Mouse (Mus musculus): Measurements from ENCODE around the gene Cda. TPM values are rescaled to one million over a fixed set of nuclear protein-coding genes. Genes with fewer than 3 reads are reported as not detected.

The Cda gene
- polyA plus RNA-seq (2015; fragmentation: Nextera tagmentation; extraction: Ambion mirVana), result 7.3 and 10.3 TPM in 2 replicates

- no peaks in the 10 kb centered on the region for H3K9me3 ChIP-seq (replicated peaks; ENCODE audit: control insufficient read depth, low read length)
- H3K36me3 ChIP-seq (ENCODE audit: control insufficient read depth, insufficient read depth), result no peaks in the 10 kb centered on the region
- H3K4me1 ChIP-seq (ENCODE audit: control insufficient read depth, insufficient read depth, low read length), result peaks cover 13% of the 10 kb centered on the region
- H3K4me2 ChIP-seq (ENCODE audit: low read depth, low read length), result peak within 1 kb of the TSS; percentile 85
- peaks cover 2% of the 10 kb centered on the region; the same call in 1 of the 2 replicates for H3K27me3 ChIP-seq (ENCODE audit: control insufficient read depth, insufficient read depth, low read length)
- H3K4me3 ChIP-seq (ENCODE audit: low read length), result peak within 1 kb of the TSS; percentile 56
- ATAC-seq (replicated peaks; ENCODE audit: extremely low read depth, insufficient read depth, low FRiP score), result peak; percentile 92
- peak within 1 kb of the TSS; percentile 54 for H3K27ac ChIP-seq (ENCODE audit: low read length)
- 5% methylated on average over 34 of the region's 34 CpGs for WGBS
- peak within 1 kb of the TSS; percentile 72 for H3K9ac ChIP-seq (ENCODE audit: low read length)
Measured at GRCm38 (mm10) chr4:138367641-138368497, at the start of gene Cda. TSS of gene Cda (minus strand) at chr4:138367992.

- H3K4me3 ChIP-seq (ENCODE audit: low read length), result no peak overlapping the region
- peaks cover 23% of the 10 kb centered on the region for H3K27me3 ChIP-seq (ENCODE audit: control insufficient read depth, insufficient read depth, low read length)
- no peak overlapping the region for H3K4me2 ChIP-seq (ENCODE audit: low read depth, low read length)
- H3K9ac ChIP-seq (ENCODE audit: low read length), result no peak overlapping the region
- no peaks in the 10 kb centered on the region for H3K9me3 ChIP-seq (replicated peaks; ENCODE audit: control insufficient read depth, low read length)
- WGBS, result 53% methylated on average over 5 of the region's 5 CpGs
- no peaks in the 10 kb centered on the region for H3K36me3 ChIP-seq (ENCODE audit: control insufficient read depth, insufficient read depth)
- ATAC-seq (replicated peaks; ENCODE audit: extremely low read depth, insufficient read depth, low FRiP score), result no peak
- H3K27ac ChIP-seq (ENCODE audit: low read length), result no peak overlapping the region
- H3K4me1 ChIP-seq (ENCODE audit: control insufficient read depth, insufficient read depth, low read length), result peaks cover 6% of the 10 kb centered on the region
Measured at GRCm38 (mm10) chr4:138416414-138416813, 48.6 kb upstream of the Cda start.

GRCm38 (mm10) chr4:138415991-138416390 lies 48.2 kb upstream of the Cda start:
- WGBS, result 72% methylated on average over 3 of the region's 3 CpGs
- Histone ChIP-seq H3K4me1 (ENCODE audit: control insufficient read depth, insufficient read depth, low read length) (peaks cover 6% of the 10 kb centered on the region), H3K27me3 (ENCODE audit: control insufficient read depth, insufficient read depth, low read length) (peaks cover 21% of the 10 kb centered on the region)

GRCm38 (mm10) chr4:138414725-138415124 lies 46.9 kb upstream of the Cda start:
- Histone ChIP-seq H3K27me3 (ENCODE audit: control insufficient read depth, insufficient read depth, low read length) (peaks cover 18% of the 10 kb centered on the region), H3K4me3 (ENCODE audit: low read length) (no peak overlapping the region), H3K27ac (ENCODE audit: low read length) (no peak overlapping the region; the same call in 1 of the 2 replicates), H3K9ac (ENCODE audit: low read length) (no peak overlapping the region), H3K4me1 (ENCODE audit: control insufficient read depth, insufficient read depth, low read length) (peaks cover 6% of the 10 kb centered on the region), H3K4me2 (ENCODE audit: low read depth, low read length) (no peak overlapping the region), H3K9me3 (replicated peaks; ENCODE audit: control insufficient read depth, low read length) (no peaks in the 10 kb centered on the region), H3K36me3 (ENCODE audit: control insufficient read depth, insufficient read depth) (no peaks in the 10 kb centered on the region)
- WGBS, result 9% methylated on average over 5 of the region's 6 CpGs
- peak; percentile 28; the same call in 1 of the 2 replicates for ATAC-seq (replicated peaks; ENCODE audit: extremely low read depth, insufficient read depth, low FRiP score)

More at GRCm38 (mm10) chr4:138415991-138416390, 48.2 kb upstream of the Cda start:
- ATAC-seq (replicated peaks; ENCODE audit: extremely low read depth, insufficient read depth, low FRiP score), result no peak
- Histone ChIP-seq H3K4me2 (ENCODE audit: low read depth, low read length) (no peak overlapping the region), H3K36me3 (ENCODE audit: control insufficient read depth, insufficient read depth) (no peaks in the 10 kb centered on the region), H3K9me3 (replicated peaks; ENCODE audit: control insufficient read depth, low read length) (no peaks in the 10 kb centered on the region), H3K4me3 (ENCODE audit: low read length) (no peak overlapping the region), H3K27ac (ENCODE audit: low read length) (no peak overlapping the region), H3K9ac (ENCODE audit: low read length) (no peak overlapping the region)

- peaks cover 6% of the 10 kb centered on the region for H3K4me1 ChIP-seq (ENCODE audit: control insufficient read depth, insufficient read depth, low read length)
- H3K27me3 ChIP-seq (ENCODE audit: control insufficient read depth, insufficient read depth, low read length), result peaks cover 10% of the 10 kb centered on the region
- 52% methylated on average over 7 of the region's 7 CpGs for WGBS
- no peak overlapping the region for H3K4me2 ChIP-seq (ENCODE audit: low read depth, low read length)
- ATAC-seq (replicated peaks; ENCODE audit: extremely low read depth, insufficient read depth, low FRiP score), result no peak
- H3K27ac ChIP-seq (ENCODE audit: low read length), result no peak overlapping the region
- no peaks in the 10 kb centered on the region for H3K36me3 ChIP-seq (ENCODE audit: control insufficient read depth, insufficient read depth)
- H3K9me3 ChIP-seq (replicated peaks; ENCODE audit: control insufficient read depth, low read length), result no peaks in the 10 kb centered on the region
- no peak overlapping the region for H3K9ac ChIP-seq (ENCODE audit: low read length)
- no peak overlapping the region for H3K4me3 ChIP-seq (ENCODE audit: low read length)
Measured at GRCm38 (mm10) chr4:138411504-138412121, 43.8 kb upstream of the Cda start.

GRCm38 (mm10) chr4:138411011-138411410 lies 43.2 kb upstream of the Cda start:
- Histone ChIP-seq H3K36me3 (ENCODE audit: control insufficient read depth, insufficient read depth) (no peaks in the 10 kb centered on the region), H3K27ac (ENCODE audit: low read length) (no peak overlapping the region), H3K4me3 (ENCODE audit: low read length) (no peak overlapping the region), H3K4me2 (ENCODE audit: low read depth, low read length) (no peak overlapping the region), H3K4me1 (ENCODE audit: control insufficient read depth, insufficient read depth, low read length) (peaks cover 6% of the 10 kb centered on the region), H3K9me3 (replicated peaks; ENCODE audit: control insufficient read depth, low read length) (no peaks in the 10 kb centered on the region), H3K9ac (ENCODE audit: low read length) (no peak overlapping the region), H3K27me3 (ENCODE audit: control insufficient read depth, insufficient read depth, low read length) (peaks cover 10% of the 10 kb centered on the region)
- 12% methylated on average over 5 of the region's 5 CpGs for WGBS
- no peak for ATAC-seq (replicated peaks; ENCODE audit: extremely low read depth, insufficient read depth, low FRiP score)

GRCm38 (mm10) chr4:138407479-138408194 lies 39.8 kb upstream of the Cda start:
- H3K27ac ChIP-seq (ENCODE audit: low read length), result no peak overlapping the region

GRCm38 (mm10) chr4:138404806-138405205 lies 37.0 kb upstream of the Cda start:
- no peak overlapping the region for H3K9ac ChIP-seq (ENCODE audit: low read length)
- no peak overlapping the region for H3K4me3 ChIP-seq (ENCODE audit: low read length)
- H3K36me3 ChIP-seq (ENCODE audit: control insufficient read depth, insufficient read depth), result no peaks in the 10 kb centered on the region
- no peak overlapping the region for H3K27ac ChIP-seq (ENCODE audit: low read length)
- no peak for ATAC-seq (replicated peaks; ENCODE audit: extremely low read depth, insufficient read depth, low FRiP score)
- WGBS, result 5% methylated on average over 2 of the region's 2 CpGs
- H3K4me2 ChIP-seq (ENCODE audit: low read depth, low read length), result no peak overlapping the region
- 0 out of 2 replicates have a peak, but pooled peaks cover 9% of the 10 kb centered on the region for H3K27me3 ChIP-seq (ENCODE audit: control insufficient read depth, insufficient read depth, low read length)
- H3K4me1 ChIP-seq (ENCODE audit: control insufficient read depth, insufficient read depth, low read length), result no peaks in the 10 kb centered on the region
- no peaks in the 10 kb centered on the region for H3K9me3 ChIP-seq (replicated peaks; ENCODE audit: control insufficient read depth, low read length)

More at GRCm38 (mm10) chr4:138407479-138408194, 39.8 kb upstream of the Cda start:
- WGBS, result 53% methylated on average over 12 of the region's 13 CpGs
- H3K4me1 ChIP-seq (ENCODE audit: control insufficient read depth, insufficient read depth, low read length), result no peaks in the 10 kb centered on the region
- H3K4me3 ChIP-seq (ENCODE audit: low read length), result no peak overlapping the region
- peaks cover 5% of the 10 kb centered on the region for H3K27me3 ChIP-seq (ENCODE audit: control insufficient read depth, insufficient read depth, low read length)
- no peak for ATAC-seq (replicated peaks; ENCODE audit: extremely low read depth, insufficient read depth, low FRiP score)
- H3K4me2 ChIP-seq (ENCODE audit: low read depth, low read length), result no peak overlapping the region
- H3K36me3 ChIP-seq (ENCODE audit: control insufficient read depth, insufficient read depth), result no peaks in the 10 kb centered on the region
- H3K9ac ChIP-seq (ENCODE audit: low read length), result no peak overlapping the region
- no peaks in the 10 kb centered on the region for H3K9me3 ChIP-seq (replicated peaks; ENCODE audit: control insufficient read depth, low read length)
